Mouse (Mus musculus) regulatory T cell (primary cell): ENCODE measurements at regions not wholly inside any gene's neighbourhood (a gene's known extent, or its start where the extent isn't known, plus 50 kb on each side); places are given as distances from the start of the nearest gene placed in this dataset.
"Not testable (repeated sequence)": the region's sequence is repeated elsewhere in the genome, so short reads cannot be mapped to it uniquely, and the experiment has no call there.

Experiments
- in situ Hi-C: fragments of 300-600 bp; cut with MboI, MseI; formaldehyde crosslinking; loops from one replicate; pipeline ENCODE4 v1.15.1; 2025; ENCODE audit warnings: high pct_unique_total_duplicates

DNA sequence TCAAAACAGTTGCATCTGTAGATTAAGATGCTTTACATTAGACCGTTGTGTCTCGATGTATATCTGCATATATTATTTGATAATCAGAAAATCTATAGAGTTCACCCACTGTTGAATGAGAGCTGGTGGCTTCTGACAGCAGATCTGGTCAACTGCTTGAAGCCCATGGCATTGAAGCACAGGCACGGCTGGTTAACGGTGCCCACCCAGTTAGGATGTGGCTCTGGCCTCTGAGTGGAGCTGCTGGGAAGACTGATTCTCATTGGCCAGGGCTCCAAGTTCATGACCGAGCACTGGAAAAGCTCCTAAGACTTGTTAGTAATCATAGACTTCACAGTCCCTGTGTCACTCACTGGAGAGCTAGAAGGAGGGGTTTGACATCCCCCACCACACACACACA lies 51.2 kb upstream of the Cldn34a start:
- in situ Hi-C loops: not testable (repeated sequence)

DNA sequence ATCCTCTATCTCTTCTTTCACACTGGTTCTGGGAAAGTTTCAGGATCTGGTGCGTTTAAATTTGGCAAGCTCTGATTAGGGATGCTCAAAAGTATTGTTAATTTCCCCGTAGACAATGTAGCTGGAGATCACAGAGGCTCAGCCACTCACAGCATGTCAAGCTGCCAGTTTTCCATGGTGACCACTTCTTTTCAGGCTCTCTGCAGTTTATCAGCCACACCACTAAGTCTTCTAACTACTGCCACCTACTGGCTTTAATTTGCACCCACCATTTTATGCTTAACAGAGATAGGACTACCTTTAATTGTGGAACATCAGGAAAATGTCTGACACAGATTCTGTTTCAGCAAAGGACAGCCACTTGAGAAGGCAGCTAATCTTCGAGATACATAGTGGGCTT lies 57.7 kb upstream of the Cldn34a start:
- in situ Hi-C loops: loop anchor here (5.0 kb wide), 1 partner anchor 88 kb away; no protein-coding TSS in a partner anchor

DNA sequence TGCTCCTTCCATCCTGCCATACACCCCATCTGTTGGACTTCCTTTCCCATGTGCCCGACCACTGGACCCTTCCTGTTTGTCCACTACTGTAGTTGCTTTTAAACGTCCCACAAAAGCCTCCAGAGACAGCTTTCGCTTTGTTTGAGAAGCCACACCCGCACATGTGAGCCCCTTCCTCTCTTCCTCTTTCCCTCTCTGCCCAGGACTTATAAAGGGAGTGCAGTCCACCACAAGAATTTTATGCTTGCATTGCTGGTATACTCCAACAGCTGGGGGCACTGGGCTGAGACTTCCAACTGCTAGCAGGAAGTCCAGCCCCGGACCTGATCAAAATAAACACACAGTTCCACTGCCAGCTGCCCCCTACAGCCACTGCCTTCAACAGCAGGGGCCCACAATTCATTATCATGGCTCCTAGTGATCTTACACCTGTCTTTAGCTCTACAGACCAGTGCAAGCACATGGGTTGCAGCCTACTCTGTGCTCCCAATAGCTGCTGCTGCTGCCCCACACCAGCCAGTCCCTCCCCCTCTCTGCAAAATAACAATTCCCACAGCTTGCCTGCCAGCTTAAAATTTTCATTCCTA lies 63.7 kb upstream of the Cldn34a start:
- in situ Hi-C loops: not testable (repeated sequence)

DNA sequence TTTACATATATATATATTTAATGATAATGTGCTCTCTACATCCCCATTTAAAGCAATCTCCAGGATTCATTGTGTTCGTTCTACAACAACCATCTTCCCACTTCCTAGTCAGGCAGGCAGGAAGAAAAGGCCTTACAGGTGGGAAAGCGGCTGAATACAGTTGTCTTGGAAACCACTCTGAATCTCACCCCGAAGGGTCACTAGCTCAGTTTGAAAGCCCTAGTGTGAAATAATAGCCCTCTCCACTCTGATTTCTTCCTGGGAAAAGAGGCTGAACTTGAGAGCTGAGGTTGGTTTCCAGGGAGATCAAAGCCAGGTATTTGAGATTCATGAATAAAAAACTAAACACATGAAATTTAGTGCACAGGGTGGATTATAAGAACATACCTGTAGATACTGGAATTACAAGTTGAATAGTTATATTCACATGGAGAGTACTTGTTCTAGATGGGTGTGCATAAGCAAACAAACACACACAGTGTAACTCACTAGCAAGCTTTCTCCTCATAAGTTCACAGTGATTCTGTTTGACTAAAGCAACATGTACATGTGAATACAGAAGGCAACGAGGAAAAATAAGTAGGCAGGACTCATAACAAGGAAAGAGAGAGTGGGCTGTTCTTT lies 91.6 kb upstream of the Cldn34a start:
- in situ Hi-C loops: no loop called here

DNA sequence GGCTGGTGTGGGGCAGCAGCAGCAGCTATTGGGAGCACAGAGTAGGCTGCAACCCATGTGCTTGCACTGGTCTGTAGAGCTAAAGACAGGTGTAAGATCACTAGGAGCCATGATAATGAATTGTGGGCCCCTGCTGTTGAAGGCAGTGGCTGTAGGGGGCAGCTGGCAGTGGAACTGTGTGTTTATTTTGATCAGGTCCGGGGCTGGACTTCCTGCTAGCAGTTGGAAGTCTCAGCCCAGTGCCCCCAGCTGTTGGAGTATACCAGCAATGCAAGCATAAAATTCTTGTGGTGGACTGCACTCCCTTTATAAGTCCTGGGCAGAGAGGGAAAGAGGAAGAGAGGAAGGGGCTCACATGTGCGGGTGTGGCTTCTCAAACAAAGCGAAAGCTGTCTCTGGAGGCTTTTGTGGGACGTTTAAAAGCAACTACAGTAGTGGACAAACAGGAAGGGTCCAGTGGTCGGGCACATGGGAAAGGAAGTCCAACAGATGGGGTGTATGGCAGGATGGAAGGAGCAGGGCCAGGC lies 56.0 kb upstream of the Gpr173 start:
- in situ Hi-C loops: not testable (repeated sequence)

DNA sequence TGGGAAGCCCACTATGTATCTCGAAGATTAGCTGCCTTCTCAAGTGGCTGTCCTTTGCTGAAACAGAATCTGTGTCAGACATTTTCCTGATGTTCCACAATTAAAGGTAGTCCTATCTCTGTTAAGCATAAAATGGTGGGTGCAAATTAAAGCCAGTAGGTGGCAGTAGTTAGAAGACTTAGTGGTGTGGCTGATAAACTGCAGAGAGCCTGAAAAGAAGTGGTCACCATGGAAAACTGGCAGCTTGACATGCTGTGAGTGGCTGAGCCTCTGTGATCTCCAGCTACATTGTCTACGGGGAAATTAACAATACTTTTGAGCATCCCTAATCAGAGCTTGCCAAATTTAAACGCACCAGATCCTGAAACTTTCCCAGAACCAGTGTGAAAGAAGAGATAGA lies 50.0 kb upstream of the Gpr173 start:
- in situ Hi-C loops: loop anchor here (5.0 kb wide), 1 partner anchor 89 kb away; no protein-coding TSS in a partner anchor
